Mouse (Mus musculus) lung, postnatal 10 days (tissue): ENCODE results near the gene Fam214a.
A peak's percentile ranks its signal among the peaks of the same experiment; 100 is the strongest.

ENCODE experiments used
- DNase-seq: peaks from one replicate; pipeline ENCODE4 v3.0.0; 2021

Fam214a gene

DNA sequence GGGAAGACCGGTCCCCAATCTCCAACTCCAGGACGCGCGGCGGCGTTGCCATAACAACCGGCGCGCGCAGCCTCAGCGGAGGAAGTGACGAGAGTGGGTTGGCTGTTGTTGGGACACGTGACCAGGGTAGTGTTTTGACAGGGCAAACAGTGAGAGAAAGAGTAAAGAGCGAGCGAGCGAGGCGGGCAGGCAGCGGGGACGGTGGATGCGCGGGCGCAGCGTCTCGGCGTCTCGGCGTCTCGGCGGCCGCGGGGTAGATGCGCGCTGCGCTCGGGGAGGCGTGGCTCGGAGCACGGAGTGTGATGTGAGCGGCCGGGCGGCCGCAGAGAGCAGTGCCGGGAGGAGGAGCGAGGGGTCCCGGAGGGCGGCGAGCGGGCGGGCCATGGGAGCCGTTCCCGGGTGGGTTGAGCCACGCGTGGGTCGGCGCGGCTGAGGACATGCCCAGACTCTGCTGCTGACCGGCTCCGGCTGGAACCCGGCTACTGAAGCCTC lies at the start of gene Fam214a:
Fam214a (plus strand) TSS at position 129 of the 492 bp plus-strand sequence.
- peak; percentile 97 for DNase-seq

DNA sequence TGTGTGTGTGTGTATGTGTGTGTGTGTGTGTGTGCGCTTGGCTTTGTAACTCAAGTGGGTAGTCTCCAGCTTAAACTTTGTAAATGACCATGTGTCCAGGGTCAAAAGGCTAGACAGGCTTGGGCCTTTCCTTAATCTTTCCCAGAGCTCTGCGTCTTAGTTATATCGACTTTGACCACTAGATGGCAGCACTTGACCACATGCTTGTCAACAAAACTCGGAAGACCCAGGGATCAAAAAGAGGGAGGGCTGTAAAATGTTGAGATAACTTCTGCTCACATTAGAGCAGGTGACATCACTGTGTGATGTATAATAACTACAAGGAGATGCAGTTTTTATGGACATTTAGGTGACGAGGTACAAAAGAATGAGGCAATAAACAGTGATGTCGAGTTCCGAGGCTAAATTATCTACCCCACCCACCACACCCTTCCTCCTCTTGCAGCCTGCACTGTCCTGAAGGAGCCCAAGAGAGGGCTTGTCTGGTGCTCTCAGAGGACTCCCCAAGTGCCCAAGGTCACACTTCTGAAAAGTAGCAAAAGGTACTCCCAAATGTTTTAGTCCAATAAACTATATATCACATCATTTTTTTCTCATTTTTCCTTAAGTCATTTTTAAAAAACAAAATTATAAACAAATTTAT lies 47.7 kb upstream of the Fam214a start:
- peak; percentile 84 for DNase-seq

DNA sequence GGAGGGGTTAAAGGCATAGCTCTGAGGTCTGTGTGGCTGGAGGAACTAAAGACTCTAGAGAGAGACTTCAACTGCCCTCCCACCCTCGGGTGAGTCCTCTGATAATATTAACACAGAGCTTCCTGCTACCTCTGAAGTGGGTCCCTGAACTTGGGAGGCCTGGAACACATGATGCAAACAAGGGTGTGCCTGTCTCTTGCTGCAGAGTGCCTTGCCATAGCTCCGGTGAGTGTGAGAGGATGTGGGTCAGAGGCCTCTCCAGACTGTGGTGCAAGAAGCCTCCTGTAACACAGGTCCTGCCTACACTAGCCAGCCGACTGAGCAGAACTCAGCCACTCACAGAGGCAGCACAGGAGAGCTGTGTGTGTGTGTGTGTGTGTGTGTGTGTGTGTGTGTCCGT lies 45.7 kb upstream of the Fam214a start:
- peak; percentile 75 for DNase-seq

DNA sequence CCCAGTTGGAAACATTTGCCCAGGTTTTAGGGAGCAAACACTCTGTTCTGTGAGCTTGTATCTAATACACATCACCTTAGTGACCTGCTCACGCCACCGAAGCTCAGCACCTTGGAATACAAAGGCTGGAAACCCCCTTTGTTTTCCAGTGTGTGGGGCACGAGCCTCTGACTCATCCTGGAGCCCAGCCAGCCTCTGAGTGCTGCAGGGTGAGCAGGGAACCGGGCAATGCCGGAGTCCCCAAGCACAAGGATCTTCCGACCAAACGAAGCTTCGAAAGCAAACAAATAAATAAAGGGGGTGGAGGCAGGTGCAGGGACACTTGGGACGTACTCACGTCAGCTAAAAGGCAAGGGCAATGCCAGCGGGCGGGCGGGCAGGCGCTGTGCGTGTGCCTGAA lies 43.4 kb upstream of the Fam214a start:
- peak; percentile 67 for DNase-seq

DNA sequence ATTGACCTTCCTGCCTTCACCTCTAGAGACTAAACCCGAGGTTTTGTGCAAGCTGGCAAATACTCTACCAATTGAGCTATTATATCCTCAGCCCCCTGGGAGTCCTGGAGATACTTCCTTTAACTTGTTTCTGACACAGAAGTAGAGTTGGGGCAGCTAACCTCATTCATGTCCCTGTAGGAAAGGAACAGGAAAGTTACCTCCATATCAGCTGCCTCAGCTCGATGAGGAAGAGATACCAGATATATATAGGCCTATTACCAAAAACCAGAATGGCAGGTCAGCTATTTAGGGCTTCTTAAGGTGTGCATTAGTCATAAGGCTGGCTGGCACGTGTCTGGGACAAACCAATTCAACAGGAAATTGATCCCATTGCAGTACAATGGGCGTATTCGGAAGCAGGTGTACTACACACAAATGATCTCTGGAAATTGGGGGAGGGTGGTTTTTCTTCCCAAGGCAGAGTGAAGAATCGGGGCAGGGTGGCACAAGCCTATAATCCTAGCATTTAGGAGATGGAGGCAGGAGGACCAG lies 42.4 kb upstream of the Fam214a start:
- no peak for DNase-seq

DNA sequence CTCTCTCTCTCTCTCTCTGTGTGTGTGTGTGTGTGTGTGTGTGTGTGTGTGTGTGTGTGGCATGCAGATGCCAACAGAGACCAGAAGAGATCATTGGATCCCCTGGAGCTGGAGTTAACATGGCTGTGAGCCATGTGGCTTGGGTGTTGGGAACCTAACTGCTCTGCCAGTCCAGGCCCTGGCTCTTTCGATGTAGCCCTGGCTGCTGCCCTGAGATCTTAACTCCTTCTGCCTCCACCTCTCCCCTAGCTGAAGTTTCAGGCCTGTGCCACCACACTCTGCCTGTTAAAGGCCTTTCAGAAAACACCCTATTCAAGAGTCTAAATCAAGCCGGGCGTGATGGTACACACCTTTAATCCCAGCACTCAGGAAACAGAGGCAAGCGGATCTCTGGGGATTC lies 41.3 kb upstream of the Fam214a start:
- no peak for DNase-seq

DNA sequence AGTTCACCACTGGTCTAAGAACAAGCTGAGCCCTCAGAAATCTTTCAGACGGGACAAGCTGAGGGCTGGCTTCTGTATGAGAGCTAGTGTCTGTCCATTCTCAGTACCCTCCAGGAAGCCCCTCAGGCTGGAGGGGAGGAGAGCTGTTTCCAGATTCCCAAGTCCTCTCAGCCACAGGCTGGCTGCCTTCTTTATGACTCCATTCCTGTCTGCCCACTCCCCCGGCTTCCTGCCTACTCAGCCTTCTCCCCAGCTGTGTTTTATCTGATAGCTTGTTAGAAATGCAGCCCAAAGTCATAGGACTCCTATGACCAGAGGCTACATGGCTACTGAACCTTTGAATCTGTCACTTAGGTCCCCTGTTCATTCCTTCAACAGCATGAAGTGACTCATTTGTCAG lies 40.8 kb upstream of the Fam214a start:
- no peak for DNase-seq

DNA sequence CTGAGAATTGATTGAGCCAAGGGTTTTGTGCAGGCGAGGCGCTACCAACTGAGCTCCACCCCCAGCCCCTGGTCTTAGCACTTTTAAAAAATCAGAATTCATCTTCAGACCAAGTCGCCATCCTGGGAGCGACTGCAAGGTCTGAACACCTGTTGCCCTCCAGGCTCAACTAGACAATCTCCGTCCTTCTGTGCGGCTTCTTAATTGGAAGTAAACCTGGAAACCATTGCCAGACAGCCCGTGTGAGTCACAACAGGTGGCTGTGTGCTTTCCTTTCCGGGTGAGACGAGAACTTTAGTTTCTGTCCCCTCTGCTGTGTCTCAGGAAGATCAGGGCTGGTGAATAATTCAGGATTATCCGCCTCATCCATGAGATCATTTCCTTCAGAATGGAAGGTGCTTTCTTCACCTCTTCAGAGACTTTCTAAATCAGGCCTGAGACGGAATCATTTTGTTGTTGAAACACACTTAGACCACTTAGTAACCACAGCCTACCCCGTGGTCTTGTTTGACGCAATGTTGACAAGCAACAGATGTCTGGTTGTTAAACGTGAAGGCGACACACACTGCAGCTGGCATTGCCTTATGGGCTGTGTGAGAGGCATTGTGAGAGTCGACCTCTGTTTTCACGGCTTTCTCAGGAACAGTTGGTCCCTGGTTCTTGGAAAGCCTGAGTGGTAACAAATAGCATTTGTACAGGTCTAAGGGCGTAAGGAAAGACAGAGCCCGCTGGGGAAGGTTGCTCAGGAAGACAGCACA lies 39.9 kb upstream of the Fam214a start:
- peak; percentile 28 for DNase-seq

DNA sequence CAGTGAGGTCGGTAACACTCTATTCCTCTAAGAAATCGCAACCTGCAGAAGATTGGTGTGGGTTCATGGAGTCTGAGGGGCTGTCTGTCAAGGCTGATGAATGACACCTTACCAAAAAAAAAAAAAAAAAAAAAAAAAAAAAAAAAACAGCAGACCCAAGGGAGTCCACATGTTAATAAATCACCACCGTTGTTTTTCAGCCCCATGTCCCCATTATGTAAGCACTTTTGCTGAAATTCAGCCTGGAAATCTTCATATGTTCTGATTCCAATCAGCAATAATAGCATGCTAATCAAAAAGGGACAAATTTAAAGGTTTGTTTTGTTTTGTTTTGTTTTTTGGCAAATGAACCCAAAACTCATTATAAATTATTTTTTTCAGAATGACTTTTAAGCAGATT lies 37.1 kb upstream of the Fam214a start:
- no peak for DNase-seq

DNA sequence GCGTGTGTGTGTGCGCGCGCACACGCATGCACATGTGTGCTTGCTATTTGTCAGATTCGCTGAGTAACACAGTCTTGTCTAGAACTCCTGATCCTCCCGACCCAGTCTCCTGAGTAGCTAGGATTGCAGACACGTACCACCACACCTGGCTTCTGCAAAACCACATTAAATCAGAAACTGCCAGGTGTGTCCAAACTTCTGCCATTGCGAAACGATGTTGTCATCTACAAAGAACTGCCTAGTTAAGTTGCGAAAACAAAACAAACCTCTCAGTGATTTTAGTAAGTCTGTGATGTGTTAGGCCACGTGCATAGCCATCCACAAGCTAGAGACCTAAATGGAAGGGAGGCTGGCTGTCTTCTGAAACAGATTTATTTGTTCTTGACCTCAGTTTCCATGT lies 32.2 kb upstream of the Fam214a start:
- DNase-seq = no peak

DNA sequence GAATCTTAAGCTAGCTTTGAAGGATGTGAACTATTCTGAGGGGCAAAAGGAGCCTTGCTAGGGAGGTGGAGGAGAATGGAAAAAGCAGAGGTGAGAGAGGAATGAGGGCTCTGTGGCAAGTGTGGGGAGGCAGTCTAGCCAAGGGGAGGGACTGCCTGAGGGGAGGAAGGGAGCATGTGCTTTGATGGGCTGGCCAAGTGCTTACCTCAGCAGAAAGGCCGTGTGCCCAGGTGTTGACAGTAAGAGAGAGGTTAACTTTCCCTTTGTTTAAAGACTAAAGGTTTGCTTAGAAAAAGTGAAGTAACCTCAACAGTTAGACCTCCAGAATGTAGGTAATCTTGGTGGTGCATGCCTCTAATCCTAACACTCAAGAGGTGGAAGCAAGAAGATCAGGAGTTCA lies 31.3 kb upstream of the Fam214a start:
- no peak for DNase-seq

DNA sequence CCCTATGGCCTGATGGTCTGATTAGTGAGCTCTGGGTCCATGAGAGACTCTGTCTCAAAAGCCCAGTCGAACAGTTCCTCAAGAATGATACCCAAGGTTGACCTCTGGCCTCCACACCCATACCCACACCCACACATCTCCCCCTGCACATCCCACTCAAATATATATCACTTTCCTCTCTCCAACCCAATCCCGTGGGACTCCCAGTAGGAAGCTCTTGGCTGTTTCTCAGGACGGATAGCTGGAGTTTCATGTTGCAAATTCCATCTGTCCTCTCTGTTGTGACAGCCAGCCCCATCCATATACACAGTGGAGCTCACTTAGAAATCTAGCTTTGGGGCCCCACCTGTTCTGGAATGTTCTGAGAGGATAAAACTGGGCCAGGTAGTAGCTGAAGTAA lies 29.8 kb upstream of the Fam214a start:
- DNase-seq = no peak

DNA sequence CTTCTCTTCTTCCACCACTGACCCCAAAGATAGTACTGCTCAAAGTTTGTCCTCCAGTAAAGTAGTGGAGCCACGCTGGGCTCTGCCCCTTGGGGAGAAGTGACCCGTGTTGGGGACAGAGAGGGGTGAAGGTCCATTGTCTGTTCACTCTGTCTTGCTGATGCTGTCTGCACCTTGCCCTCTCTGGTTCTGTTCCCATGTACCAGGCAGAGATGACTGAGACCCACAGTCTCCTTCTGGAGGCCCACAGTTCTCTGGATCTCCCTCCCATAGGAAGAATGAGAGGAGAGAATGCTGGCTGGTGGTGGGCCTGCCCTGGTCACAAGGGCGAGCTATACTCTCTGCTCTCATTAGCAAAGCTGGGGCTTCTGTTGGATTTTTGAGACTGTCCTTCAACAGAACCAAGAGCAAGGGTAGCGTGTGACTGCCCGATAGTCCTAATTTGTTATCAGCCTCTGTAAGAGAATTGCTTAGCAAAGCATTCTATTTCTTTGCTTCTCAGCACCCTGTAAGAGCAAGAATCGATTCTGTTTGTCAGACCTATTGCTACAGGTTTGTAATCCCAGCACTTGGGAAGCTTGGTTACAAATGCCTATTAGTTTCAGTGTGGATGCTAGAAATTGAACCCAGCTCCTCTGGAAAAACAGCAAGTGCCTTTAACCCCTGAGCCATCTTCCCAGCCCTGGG lies 29.2 kb upstream of the Fam214a start:
- DNase-seq = no peak

DNA sequence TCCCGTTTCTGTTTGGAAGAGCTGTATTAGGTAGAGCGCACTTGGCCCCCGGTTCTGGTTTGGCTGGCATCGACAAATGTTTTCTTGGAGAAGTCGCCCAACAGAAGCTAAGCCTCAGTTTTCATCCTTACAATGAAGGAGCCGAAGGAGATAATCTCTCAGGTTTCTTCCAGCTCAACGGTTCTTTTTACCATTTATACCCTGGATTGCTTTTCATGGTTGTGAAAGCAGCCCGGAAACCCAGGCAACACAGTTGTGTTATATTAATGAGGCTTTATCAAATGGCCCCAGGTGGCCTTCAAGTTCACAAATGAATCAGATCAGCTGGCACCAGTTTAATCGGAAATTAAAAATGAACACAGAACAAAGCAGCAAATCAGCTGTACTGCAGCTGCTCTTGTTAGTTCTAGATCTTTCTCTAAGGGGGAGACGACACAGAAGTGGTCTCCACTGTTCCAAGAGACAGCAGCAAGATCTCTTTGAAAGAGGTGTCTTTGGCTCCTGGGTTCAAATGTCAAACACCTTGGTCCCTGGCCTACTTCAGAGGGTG lies 27.4 kb upstream of the Fam214a start:
- DNase-seq = no peak

DNA sequence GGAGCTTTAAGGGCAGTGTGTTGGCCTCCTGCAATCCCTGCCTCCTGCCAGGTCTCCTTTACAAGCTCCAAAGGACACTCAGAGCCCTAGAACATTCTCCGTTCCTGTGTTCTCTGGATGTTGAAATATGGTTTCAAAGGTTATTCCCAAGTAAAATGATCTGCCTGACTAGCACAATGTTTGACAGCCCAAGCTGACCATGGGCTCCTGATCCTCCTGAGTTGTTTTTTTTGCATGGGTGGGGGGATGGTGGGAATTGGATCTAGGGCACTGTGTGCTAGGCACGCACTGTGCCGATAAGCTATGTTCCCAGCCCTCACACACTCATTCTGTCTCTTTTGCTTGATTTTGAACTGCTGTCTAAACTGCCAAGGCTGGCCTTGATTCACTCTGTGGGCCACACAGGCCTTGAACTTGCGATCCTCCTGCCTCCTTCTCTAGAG lies 22.7 kb upstream of the Fam214a start:
- DNase-seq = no peak

DNA sequence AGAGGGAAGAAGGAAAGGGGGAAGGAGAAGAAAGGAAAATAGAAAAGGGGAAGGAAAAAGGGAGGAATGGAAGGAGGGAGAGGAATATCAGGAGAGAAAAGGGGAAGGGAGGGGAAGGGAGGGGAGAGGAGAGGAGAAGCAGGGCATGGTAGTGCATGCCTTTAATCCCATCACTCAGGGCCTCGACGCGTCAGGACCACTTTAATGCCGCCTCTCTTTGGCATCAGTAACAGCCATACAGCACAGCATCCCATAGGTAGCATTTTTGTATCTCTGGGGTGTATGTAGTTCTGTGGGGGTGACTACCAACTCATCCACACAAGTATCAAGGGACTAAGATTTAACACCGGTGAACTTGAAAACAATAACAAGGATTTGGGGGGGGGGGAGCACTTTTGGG lies 22.0 kb upstream of the Fam214a start:
- no peak for DNase-seq

DNA sequence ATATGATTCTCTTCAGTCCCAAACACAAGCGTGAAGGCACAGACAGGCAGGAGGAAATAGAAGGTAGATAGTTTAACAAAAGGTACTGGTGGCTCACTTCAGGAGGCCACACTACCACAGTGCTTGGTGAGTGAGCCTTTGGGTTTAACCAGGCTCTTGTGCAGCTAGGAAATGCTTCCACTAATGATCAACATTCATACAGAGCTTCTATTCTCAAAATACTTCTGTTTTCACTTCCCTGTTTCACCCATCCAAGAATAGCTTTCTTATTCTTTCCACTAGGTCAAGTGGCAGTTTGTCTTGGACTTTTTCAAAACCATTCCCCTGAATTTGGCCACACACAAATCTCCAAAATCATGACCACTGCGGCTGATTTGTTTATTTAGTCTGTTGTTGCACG lies 17.4 kb upstream of the Fam214a start:
- no peak for DNase-seq

DNA sequence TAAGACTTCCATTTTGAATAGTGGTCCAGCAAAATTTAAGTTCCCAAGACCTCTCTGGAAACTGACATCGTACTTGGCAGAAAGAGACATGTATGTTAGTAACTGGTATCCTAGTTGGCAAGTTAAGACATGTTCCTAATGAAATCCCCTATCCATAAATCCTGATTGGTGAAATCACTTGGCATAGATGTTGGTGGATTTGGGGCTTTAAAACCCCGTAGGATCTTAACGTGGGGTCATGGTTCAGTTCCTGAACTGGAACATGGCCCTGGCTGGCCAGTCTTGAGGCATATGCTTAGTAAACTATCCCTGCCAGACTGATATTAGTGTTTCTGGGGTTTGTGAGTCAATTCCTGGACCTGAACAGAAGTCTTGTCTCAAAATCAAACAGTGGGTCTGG lies 14.9 kb upstream of the Fam214a start:
- no peak for DNase-seq

DNA sequence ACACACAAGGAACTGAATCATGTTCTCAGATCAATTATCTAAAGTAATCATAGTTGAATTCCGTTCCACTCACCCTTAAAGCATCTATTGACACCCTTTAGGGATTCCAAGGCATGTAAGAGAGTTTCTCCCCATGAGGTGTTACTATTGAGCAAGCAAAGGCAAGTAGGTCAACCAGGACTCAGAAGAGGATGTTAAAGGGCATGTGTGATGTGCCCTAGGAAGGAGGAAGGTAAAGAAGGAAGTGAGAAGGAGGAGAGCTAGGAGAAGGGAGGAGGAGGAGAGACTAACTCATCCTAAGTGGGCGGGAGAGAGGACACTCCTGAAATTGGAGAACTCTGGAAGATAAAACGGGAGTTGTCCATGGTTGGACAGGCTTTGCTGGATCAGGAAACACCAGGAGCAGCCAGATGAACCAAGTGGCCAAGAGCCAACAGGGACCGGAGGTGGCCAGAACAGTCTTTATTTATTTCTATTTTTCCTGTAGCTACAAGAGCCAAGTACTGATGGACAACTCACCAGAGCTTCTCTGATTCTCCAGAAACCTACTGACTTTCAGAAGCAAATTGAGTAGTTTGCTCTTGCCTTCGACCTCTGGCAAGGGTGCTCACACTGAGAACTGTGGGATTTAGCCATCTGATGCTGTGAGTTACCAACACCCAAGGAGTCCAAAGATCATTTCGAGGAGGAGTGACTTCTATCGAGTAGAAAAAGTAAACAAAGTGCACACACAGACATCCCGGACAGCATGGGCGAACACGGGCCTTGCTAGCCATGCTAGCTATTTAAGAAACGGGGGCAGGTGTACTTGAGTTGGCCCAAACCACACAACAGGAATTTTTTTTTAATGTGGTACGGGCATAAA lies 13.8 kb upstream of the Fam214a start:
- peak; percentile 65 for DNase-seq

DNA sequence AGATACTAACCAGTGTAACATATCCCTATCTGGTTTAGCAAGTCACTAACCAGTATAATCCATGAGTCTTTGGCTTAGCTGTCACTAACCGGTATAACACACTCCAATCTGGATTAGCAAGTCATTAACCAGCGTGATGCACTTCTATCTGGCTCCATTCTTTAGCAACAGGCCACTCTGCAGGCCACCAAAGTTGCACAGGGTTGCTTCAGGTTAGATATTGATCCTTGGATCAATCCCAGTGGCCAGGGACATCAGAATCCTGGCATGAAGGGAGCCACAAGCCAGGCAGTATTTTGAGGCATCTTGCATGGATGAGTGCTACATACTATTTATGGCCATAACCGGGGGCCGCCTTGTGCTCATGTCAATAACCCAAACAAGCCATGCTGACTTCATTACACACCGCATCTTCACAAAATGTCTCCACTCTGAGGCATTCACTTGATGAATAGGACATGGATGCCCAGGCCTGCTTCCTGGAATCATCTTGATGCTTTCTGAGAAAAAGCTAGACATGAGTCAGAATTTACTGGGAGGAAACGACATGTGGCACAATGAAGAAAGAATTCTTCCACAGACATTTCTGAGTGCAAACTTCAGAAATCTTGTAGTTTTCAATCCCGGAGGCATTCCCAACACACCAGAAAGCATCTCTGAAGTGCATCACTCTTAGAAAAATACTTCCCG lies 5.8 kb upstream of the Fam214a start:
- no peak for DNase-seq

DNA sequence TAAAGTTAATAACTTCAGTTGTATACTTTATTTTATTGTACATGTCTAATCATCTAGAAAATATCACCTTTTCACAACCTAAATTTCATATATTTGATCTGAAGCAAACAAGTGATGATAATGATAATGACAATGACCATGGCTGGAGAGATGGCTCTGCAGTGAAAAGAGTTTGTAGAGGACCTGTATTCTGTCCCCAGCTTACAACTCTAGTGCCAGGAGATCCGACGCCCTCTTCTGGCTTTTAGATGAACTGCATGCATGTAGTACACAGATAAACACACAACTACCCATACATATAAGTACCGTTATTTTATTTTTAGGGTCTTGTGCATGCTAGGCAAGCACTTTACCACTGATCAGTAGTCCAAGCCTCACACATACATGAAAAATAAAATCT lies 1.2 kb upstream of the Fam214a start:
- DNase-seq = no peak

DNA sequence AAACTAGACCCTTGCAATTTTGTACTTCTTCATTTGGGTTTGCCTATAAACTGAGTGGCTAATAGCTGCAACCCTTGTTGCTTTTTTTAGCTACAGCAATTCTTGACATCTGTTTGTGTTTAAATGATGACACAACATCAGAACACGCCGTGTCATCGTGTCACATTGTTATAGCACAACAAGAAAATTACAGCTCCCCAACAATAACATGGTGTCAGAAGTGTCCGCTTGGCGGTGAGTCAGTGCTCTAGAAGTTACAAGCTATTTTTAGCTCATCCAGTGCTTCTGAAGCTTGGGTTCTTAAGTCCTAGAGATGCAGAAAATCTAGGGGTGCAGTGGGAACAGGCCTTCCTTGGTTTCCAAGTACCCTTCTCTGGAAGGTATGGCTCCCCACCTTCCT lies 578 bp upstream of the Fam214a start:
- peak; percentile 62 for DNase-seq
